Mouse (Mus musculus): ENCODE data around the gene Gm45808.

- TF ChIP-seq POLR2A (IDR thresholded peaks at IDR 0.05; ENCODE audit: control insufficient read depth, low read depth, low read length) (no peak), CTCF (IDR thresholded peaks at IDR 0.05; ENCODE audit: control insufficient read depth, insufficient read depth, insufficient replicate concordance, low read depth, low read length) (no peak)
Measured at GRCm38 (mm10) chr7:45455932-45456696, 30.5 kb downstream of the Gm45808 start.
